Mouse (Mus musculus) forebrain, embryonic 16.5 days (tissue): Measurements from ENCODE around the gene Chd4. TPM values are rescaled to one million over a fixed set of nuclear protein-coding genes. Genes with fewer than 3 reads are reported as not detected.
A peak's percentile ranks its signal among the peaks of the same experiment; 100 is the strongest.

Experiments
- ATAC-seq: fragments of 200-750 bp; cut with Nextera tagmentation; 2 replicates; pipeline ENCODE4 v1.8.0; 2017; ENCODE audit warnings: mild to moderate bottlenecking, moderate library complexity
- H3K27ac ChIP-seq: fragments of 300-500 bp; sonication (generic); 2 replicates; pipeline ENCODE4 v1.5.1; 2014; ENCODE audit warnings: low read length, control low read depth
- H3K27me3 ChIP-seq: fragments of 300-500 bp; sonication (generic); replicated peaks from 2 replicates; pipeline ENCODE4 v1.6.1; 2014; ENCODE audit warnings: low read length; ENCODE audit not compliant: control insufficient read depth, insufficient read depth
- H3K36me3 ChIP-seq: fragments of 300-500 bp; sonication (generic); 2 replicates; pipeline ENCODE4 v1.6.1; 2014; ENCODE audit not compliant: control insufficient read depth, insufficient read depth
- H3K4me1 ChIP-seq: fragments of 300-500 bp; sonication (generic); replicated peaks from 2 replicates; pipeline ENCODE4 v1.6.1; 2014; ENCODE audit warnings: low read length; ENCODE audit not compliant: control insufficient read depth, insufficient read depth
- H3K4me2 ChIP-seq: fragments of 300-500 bp; sonication (generic); 2 replicates; pipeline ENCODE4 v1.6.1; 2014; ENCODE audit warnings: mild to moderate bottlenecking, low read length, control low read depth
- H3K4me3 ChIP-seq: fragments of 300-500 bp; sonication (generic); replicated peaks from 2 replicates; pipeline ENCODE4 v1.5.1; 2014; ENCODE audit warnings: mild to moderate bottlenecking, low read length, control low read depth
- H3K9ac ChIP-seq: fragments of 300-500 bp; sonication (generic); replicated peaks from 2 replicates; pipeline ENCODE4 v1.6.1; 2014; ENCODE audit warnings: low read depth, low read length, control low read depth
- H3K9me3 ChIP-seq: fragments of 300-500 bp; sonication (generic); 2 replicates; pipeline ENCODE4 v1.6.1; 2016; ENCODE audit warnings: low read length; ENCODE audit not compliant: control insufficient read depth
- WGBS: fragments of 180-500 bp; shearing (Covaris S2); extraction: QIAGEN DNeasy Blood & Tissue Kit; methylation state at CpG from one replicate; pipeline ENCODE4 v1.1.7; 2014; 5-methylcytosine and 5-hydroxymethylcytosine counted together
- polyA plus RNA-seq: library from polyadenylated mRNA; unstranded; fragments of >200 nt; fragmentation: Nextera tagmentation; extraction: Ambion mirVana; gene quantifications from 2 replicates; pipeline ENCODE4 v1.2.1, GENCODE M21; 2015

The Chd4 gene
- polyA plus RNA-seq, 1 experiment from 2014 or later = 79.8 TPM

- H3K27me3 ChIP-seq = no peaks in the 10 kb centered on the region
- H3K4me3 ChIP-seq = peak within 1 kb of the TSS; percentile 85
- H3K4me1 ChIP-seq = peaks cover 37% of the 10 kb centered on the region
- peak; percentile 96 for ATAC-seq
- peaks cover 15% of the 10 kb centered on the region for H3K36me3 ChIP-seq
- H3K27ac ChIP-seq = peak within 1 kb of the TSS; percentile 89
- H3K4me2 ChIP-seq = peak within 1 kb of the TSS; percentile 95
- no peaks in the 10 kb centered on the region for H3K9me3 ChIP-seq
- 0% methylated on average over 16 of the region's 16 CpGs for WGBS
- peak within 1 kb of the TSS; percentile 93 for H3K9ac ChIP-seq
Observed at GRCm38 (mm10) chr6:125145001-125145400, 49.2 kb downstream of the Chd4 start, which contains the start of gene Iffo1. Gene Iffo1, plus strand, starts transcription at chr6:125145241.

- H3K4me2 ChIP-seq = peak overlapping the region; percentile 95
- peaks cover 37% of the 10 kb centered on the region for H3K4me1 ChIP-seq
- WGBS = under 1% methylated on average over 33 of the region's 35 CpGs
- peak overlapping the region; percentile 85 for H3K4me3 ChIP-seq
- peak; percentile 59 for ATAC-seq
- H3K27ac ChIP-seq = peak overlapping the region; percentile 89
- peak overlapping the region; percentile 93 for H3K9ac ChIP-seq
- no peaks in the 10 kb centered on the region for H3K9me3 ChIP-seq
- no peaks in the 10 kb centered on the region for H3K27me3 ChIP-seq
- H3K36me3 ChIP-seq = peaks cover 12% of the 10 kb centered on the region
Observed at GRCm38 (mm10) chr6:125145479-125145951, 49.7 kb downstream of the Chd4 start.

- H3K9ac ChIP-seq = peak overlapping the region; percentile 93
- WGBS = 40% methylated on average over 7 of the region's 7 CpGs
- H3K9me3 ChIP-seq = no peaks in the 10 kb centered on the region
- no peaks in the 10 kb centered on the region for H3K27me3 ChIP-seq
- H3K36me3 ChIP-seq = peaks cover 9% of the 10 kb centered on the region
- H3K27ac ChIP-seq = no peak overlapping the region
- H3K4me3 ChIP-seq = peak overlapping the region; percentile 85
- H3K4me2 ChIP-seq = peak overlapping the region; percentile 95
- H3K4me1 ChIP-seq = peaks cover 37% of the 10 kb centered on the region
- no peak for ATAC-seq
Observed at GRCm38 (mm10) chr6:125146148-125146547, 50.4 kb downstream of the Chd4 start.

- Histone ChIP-seq H3K4me2 (peak overlapping the region; percentile 95), H3K27ac (no peak overlapping the region), H3K4me3 (no peak overlapping the region), H3K4me1 (peaks cover 37% of the 10 kb centered on the region), H3K36me3 (peaks cover 4% of the 10 kb centered on the region), H3K27me3 (no peaks in the 10 kb centered on the region), H3K9ac (no peak overlapping the region), H3K9me3 (no peaks in the 10 kb centered on the region)
- no peak for ATAC-seq
- WGBS = 85% methylated on average over 4 of the region's 4 CpGs
Observed at GRCm38 (mm10) chr6:125146797-125147196, 51.0 kb downstream of the Chd4 start.

GRCm38 (mm10) chr6:125147329-125147728 is 51.5 kb downstream of the Chd4 start:
- Histone ChIP-seq H3K4me3 (no peak overlapping the region), H3K27me3 (no peaks in the 10 kb centered on the region), H3K9ac (no peak overlapping the region), H3K9me3 (no peaks in the 10 kb centered on the region), H3K4me2 (no peak overlapping the region), H3K4me1 (peaks cover 37% of the 10 kb centered on the region), H3K27ac (no peak overlapping the region), H3K36me3 (peaks cover 2% of the 10 kb centered on the region; the same call in 1 of the 2 replicates)
- WGBS = 77% methylated on average over 10 of the region's 10 CpGs
- ATAC-seq = no peak

GRCm38 (mm10) chr6:125148251-125148925 is 52.6 kb downstream of the Chd4 start:
- H3K9me3 ChIP-seq = no peaks in the 10 kb centered on the region
- no peaks in the 10 kb centered on the region for H3K27me3 ChIP-seq
- H3K4me2 ChIP-seq = no peak overlapping the region
- ATAC-seq = no peak
- H3K4me1 ChIP-seq = peaks cover 37% of the 10 kb centered on the region
- no peak overlapping the region for H3K4me3 ChIP-seq
- peaks cover 2% of the 10 kb centered on the region; the same call in 1 of the 2 replicates for H3K36me3 ChIP-seq
- H3K27ac ChIP-seq = no peak overlapping the region
- 72% methylated on average over 18 of the region's 18 CpGs for WGBS
- H3K9ac ChIP-seq = no peak overlapping the region; the same call in 1 of the 2 replicates

GRCm38 (mm10) chr6:125148926-125149568 is 53.3 kb downstream of the Chd4 start:
- Histone ChIP-seq H3K27ac (no peak overlapping the region), H3K4me2 (no peak overlapping the region), H3K4me1 (peaks cover 37% of the 10 kb centered on the region), H3K36me3 (peaks cover 2% of the 10 kb centered on the region; the same call in 1 of the 2 replicates), H3K9me3 (no peaks in the 10 kb centered on the region), H3K4me3 (no peak overlapping the region), H3K9ac (no peak overlapping the region), H3K27me3 (no peaks in the 10 kb centered on the region)
- WGBS = 76% methylated on average over 16 of the region's 16 CpGs
- ATAC-seq = no peak

- no peak overlapping the region for H3K27ac ChIP-seq
- no peak overlapping the region for H3K4me3 ChIP-seq
- H3K4me2 ChIP-seq = no peak overlapping the region
- no peaks in the 10 kb centered on the region for H3K9me3 ChIP-seq
- WGBS = 57% methylated on average over 6 of the region's 7 CpGs
- no peak for ATAC-seq
- H3K9ac ChIP-seq = no peak overlapping the region
- peaks cover 2% of the 10 kb centered on the region; the same call in 1 of the 2 replicates for H3K36me3 ChIP-seq
- H3K4me1 ChIP-seq = peaks cover 34% of the 10 kb centered on the region
- H3K27me3 ChIP-seq = no peaks in the 10 kb centered on the region
Observed at GRCm38 (mm10) chr6:125149569-125149950, 53.8 kb downstream of the Chd4 start.

GRCm38 (mm10) chr6:125152212-125153017 is 56.6 kb downstream of the Chd4 start:
- peaks cover 12% of the 10 kb centered on the region for H3K4me1 ChIP-seq
- H3K9ac ChIP-seq = no peak overlapping the region
- peaks cover 2% of the 10 kb centered on the region; the same call in 1 of the 2 replicates for H3K36me3 ChIP-seq
- no peak for ATAC-seq
- no peaks in the 10 kb centered on the region for H3K9me3 ChIP-seq
- no peak overlapping the region for H3K4me3 ChIP-seq
- 90% methylated on average over 22 of the region's 22 CpGs for WGBS
- H3K4me2 ChIP-seq = no peak overlapping the region
- no peak overlapping the region for H3K27ac ChIP-seq
- no peaks in the 10 kb centered on the region for H3K27me3 ChIP-seq
